Mouse (Mus musculus): Measurements from ENCODE around the gene Thumpd2. TPM values are rescaled to one million over a fixed set of nuclear protein-coding genes. Genes with fewer than 3 reads are reported as not detected.

The Thumpd2 gene
- polyA plus RNA-seq, 1 experiment from 2014 or later, result 11.6 TPM

- H3K4me1 ChIP-seq (ENCODE audit: control insufficient read depth, insufficient read depth, low read length), result no peaks in the 10 kb centered on the region
- no peak overlapping the region for H3K4me3 ChIP-seq (ENCODE audit: low read depth, low read length)
- 35% methylated on average over 4 of the region's 4 CpGs for WGBS
- ATAC-seq (ENCODE audit: low read depth) (peak; percentile 69), DNase-seq (ENCODE audit: low spot score) (peak; percentile 88)
- no peaks in the 10 kb centered on the region for H3K36me3 ChIP-seq (ENCODE audit: control insufficient read depth, insufficient read depth, low read length)
- H3K27ac ChIP-seq (replicated peaks; ENCODE audit: low read depth, low read length), result no peak overlapping the region
- no peak overlapping the region for H3K4me2 ChIP-seq (ENCODE audit: low read depth, low read length)
- H3K27me3 ChIP-seq (replicated peaks; ENCODE audit: control insufficient read depth, insufficient read depth, low read length), result no peaks in the 10 kb centered on the region
- H3K9me3 ChIP-seq (ENCODE audit: control insufficient read depth, low read length), result no peaks in the 10 kb centered on the region
- H3K9ac ChIP-seq (ENCODE audit: low read depth, low read length), result no peak overlapping the region
These were observed 49.0 kb downstream of the Thumpd2 start for GRCm38 (mm10) chr17:81015814-81016447.

- no peaks in the 10 kb centered on the region for H3K9me3 ChIP-seq (ENCODE audit: control insufficient read depth, low read length)
- ATAC-seq (ENCODE audit: low read depth) (no peak), DNase-seq (ENCODE audit: low spot score) (no peak)
- H3K27ac ChIP-seq (replicated peaks; ENCODE audit: low read depth, low read length), result no peak overlapping the region
- no peaks in the 10 kb centered on the region for H3K27me3 ChIP-seq (replicated peaks; ENCODE audit: control insufficient read depth, insufficient read depth, low read length)
- no peak overlapping the region for H3K4me3 ChIP-seq (ENCODE audit: low read depth, low read length)
- H3K36me3 ChIP-seq (ENCODE audit: control insufficient read depth, insufficient read depth, low read length), result no peaks in the 10 kb centered on the region
- no peaks in the 10 kb centered on the region for H3K4me1 ChIP-seq (ENCODE audit: control insufficient read depth, insufficient read depth, low read length)
- WGBS, result 70% methylated on average over 18 of the region's 18 CpGs
- H3K4me2 ChIP-seq (ENCODE audit: low read depth, low read length), result no peak overlapping the region
- H3K9ac ChIP-seq (ENCODE audit: low read depth, low read length), result no peak overlapping the region
These were observed 53.8 kb downstream of the Thumpd2 start for GRCm38 (mm10) chr17:81010844-81011685.

- H3K36me3 ChIP-seq (ENCODE audit: control insufficient read depth, insufficient read depth, low read length), result no peaks in the 10 kb centered on the region
- H3K27ac ChIP-seq (replicated peaks; ENCODE audit: low read depth, low read length), result no peak overlapping the region
- H3K9ac ChIP-seq (ENCODE audit: low read depth, low read length), result no peak overlapping the region
- no peak overlapping the region for H3K4me2 ChIP-seq (ENCODE audit: low read depth, low read length)
- ATAC-seq (ENCODE audit: low read depth) (no peak), DNase-seq (ENCODE audit: low spot score) (no peak)
- no peaks in the 10 kb centered on the region for H3K4me1 ChIP-seq (ENCODE audit: control insufficient read depth, insufficient read depth, low read length)
- WGBS, result 58% methylated on average over 3 of the region's 3 CpGs
- no peaks in the 10 kb centered on the region for H3K27me3 ChIP-seq (replicated peaks; ENCODE audit: control insufficient read depth, insufficient read depth, low read length)
- no peak overlapping the region for H3K4me3 ChIP-seq (ENCODE audit: low read depth, low read length)
- no peaks in the 10 kb centered on the region for H3K9me3 ChIP-seq (ENCODE audit: control insufficient read depth, low read length)
These were observed 54.7 kb downstream of the Thumpd2 start for GRCm38 (mm10) chr17:81010199-81010598.

GRCm38 (mm10) chr17:81009112-81009511 is 55.8 kb downstream of the Thumpd2 start:
- DNase-seq (ENCODE audit: low spot score), result no peak
- Histone ChIP-seq H3K27me3 (replicated peaks; ENCODE audit: control insufficient read depth, insufficient read depth, low read length) (no peaks in the 10 kb centered on the region), H3K9ac (ENCODE audit: low read depth, low read length) (no peak overlapping the region), H3K27ac (replicated peaks; ENCODE audit: low read depth, low read length) (no peak overlapping the region), H3K4me1 (ENCODE audit: control insufficient read depth, insufficient read depth, low read length) (no peaks in the 10 kb centered on the region), H3K4me2 (ENCODE audit: low read depth, low read length) (no peak overlapping the region), H3K36me3 (ENCODE audit: control insufficient read depth, insufficient read depth, low read length) (no peaks in the 10 kb centered on the region), H3K9me3 (ENCODE audit: control insufficient read depth, low read length) (no peaks in the 10 kb centered on the region), H3K4me3 (ENCODE audit: low read depth, low read length) (no peak overlapping the region)
- no peak for ATAC-seq (ENCODE audit: low read depth)
- WGBS, result 86% methylated on average over 10 of the region's 10 CpGs

GRCm38 (mm10) chr17:81005292-81005691 is 59.6 kb downstream of the Thumpd2 start:
- Histone ChIP-seq H3K4me1 (ENCODE audit: control insufficient read depth, insufficient read depth, low read length) (0 out of 2 replicates have a peak, but pooled peaks cover 4% of the 10 kb centered on the region), H3K27ac (replicated peaks; ENCODE audit: low read depth, low read length) (no peak overlapping the region), H3K4me3 (ENCODE audit: low read depth, low read length) (no peak overlapping the region), H3K36me3 (ENCODE audit: control insufficient read depth, insufficient read depth, low read length) (no peaks in the 10 kb centered on the region), H3K4me2 (ENCODE audit: low read depth, low read length) (no peak overlapping the region), H3K9me3 (ENCODE audit: control insufficient read depth, low read length) (no peaks in the 10 kb centered on the region), H3K27me3 (replicated peaks; ENCODE audit: control insufficient read depth, insufficient read depth, low read length) (no peaks in the 10 kb centered on the region), H3K9ac (ENCODE audit: low read depth, low read length) (no peak overlapping the region)
- WGBS, result 60% methylated on average over 8 of the region's 8 CpGs
- DNase-seq (ENCODE audit: low spot score) (no peak), ATAC-seq (ENCODE audit: low read depth) (no peak; the same call in 1 of the 2 replicates)

- DNase-seq (ENCODE audit: low spot score), result no peak
- H3K27me3 ChIP-seq (replicated peaks; ENCODE audit: control insufficient read depth, insufficient read depth, low read length), result no peaks in the 10 kb centered on the region
- ATAC-seq (ENCODE audit: low read depth), result no peak
- H3K9ac ChIP-seq (ENCODE audit: low read depth, low read length), result no peak overlapping the region
- no peak overlapping the region for H3K4me2 ChIP-seq (ENCODE audit: low read depth, low read length)
- H3K27ac ChIP-seq (replicated peaks; ENCODE audit: low read depth, low read length), result no peak overlapping the region
- H3K9me3 ChIP-seq (ENCODE audit: control insufficient read depth, low read length), result no peaks in the 10 kb centered on the region
- no peaks in the 10 kb centered on the region for H3K36me3 ChIP-seq (ENCODE audit: control insufficient read depth, insufficient read depth, low read length)
- 0 out of 2 replicates have a peak, but pooled peaks cover 4% of the 10 kb centered on the region for H3K4me1 ChIP-seq (ENCODE audit: control insufficient read depth, insufficient read depth, low read length)
- 61% methylated on average over 11 of the region's 11 CpGs for WGBS
- H3K4me3 ChIP-seq (ENCODE audit: low read depth, low read length), result no peak overlapping the region
These were observed 60.4 kb downstream of the Thumpd2 start for GRCm38 (mm10) chr17:81004454-81004853.

GRCm38 (mm10) chr17:81002130-81002529 is 62.8 kb downstream of the Thumpd2 start:
- Histone ChIP-seq H3K27ac (replicated peaks; ENCODE audit: low read depth, low read length) (no peak overlapping the region), H3K4me1 (ENCODE audit: control insufficient read depth, insufficient read depth, low read length) (0 out of 2 replicates have a peak, but pooled peaks cover 4% of the 10 kb centered on the region), H3K36me3 (ENCODE audit: control insufficient read depth, insufficient read depth, low read length) (no peaks in the 10 kb centered on the region), H3K4me3 (ENCODE audit: low read depth, low read length) (no peak overlapping the region), H3K4me2 (ENCODE audit: low read depth, low read length) (no peak overlapping the region), H3K9me3 (ENCODE audit: control insufficient read depth, low read length) (no peaks in the 10 kb centered on the region), H3K27me3 (replicated peaks; ENCODE audit: control insufficient read depth, insufficient read depth, low read length) (no peaks in the 10 kb centered on the region), H3K9ac (ENCODE audit: low read depth, low read length) (no peak overlapping the region)
- ATAC-seq (ENCODE audit: low read depth) (no peak), DNase-seq (ENCODE audit: low spot score) (no peak)
- 44% methylated on average over 5 of the region's 5 CpGs for WGBS

- 76% methylated on average over 4 of the region's 4 CpGs for WGBS
- no peak overlapping the region for H3K9ac ChIP-seq (ENCODE audit: low read depth, low read length)
- DNase-seq (ENCODE audit: low spot score), result no peak
- no peak overlapping the region for H3K27ac ChIP-seq (replicated peaks; ENCODE audit: low read depth, low read length)
- no peaks in the 10 kb centered on the region for H3K27me3 ChIP-seq (replicated peaks; ENCODE audit: control insufficient read depth, insufficient read depth, low read length)
- no peak for ATAC-seq (ENCODE audit: low read depth)
- 0 out of 2 replicates have a peak, but pooled peaks cover 4% of the 10 kb centered on the region for H3K4me1 ChIP-seq (ENCODE audit: control insufficient read depth, insufficient read depth, low read length)
- H3K36me3 ChIP-seq (ENCODE audit: control insufficient read depth, insufficient read depth, low read length), result no peaks in the 10 kb centered on the region
- H3K4me2 ChIP-seq (ENCODE audit: low read depth, low read length), result no peak overlapping the region
- H3K9me3 ChIP-seq (ENCODE audit: control insufficient read depth, low read length), result no peaks in the 10 kb centered on the region
- no peak overlapping the region for H3K4me3 ChIP-seq (ENCODE audit: low read depth, low read length)
These were observed 63.2 kb downstream of the Thumpd2 start for GRCm38 (mm10) chr17:81001647-81002046.
